Mouse (Mus musculus): Measurements from ENCODE around the gene Sntg2. TPM values are rescaled to one million over a fixed set of nuclear protein-coding genes. Genes with fewer than 3 reads are reported as not detected.

The Sntg2 gene
- polyA plus RNA-seq, 1 experiment from 2014 or later, result 1.4 TPM

DNA sequence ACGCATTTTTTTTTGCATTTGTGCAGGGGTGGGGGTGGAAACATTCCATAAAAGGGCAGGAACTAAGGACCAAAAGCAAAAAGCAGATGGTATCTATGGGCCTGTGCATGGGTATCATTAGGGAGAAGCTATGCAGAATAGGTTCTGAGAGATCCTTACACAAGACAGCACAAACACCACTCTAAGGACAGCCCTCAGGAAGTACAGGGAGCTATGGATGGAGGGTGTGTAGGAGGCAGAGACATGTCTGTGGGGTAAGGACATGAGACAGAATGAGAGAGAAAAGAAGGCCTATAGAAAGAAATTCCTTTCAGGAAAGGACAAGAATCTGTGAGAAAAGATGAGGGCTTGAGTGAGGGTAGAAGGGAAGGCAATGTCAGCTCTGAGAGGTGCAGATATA lies 193.6 kb downstream of the Sntg2 start:
- WGBS, result 90% methylated on average over 1 of the region's 1 CpGs
- H3K36me3 ChIP-seq (replicated peaks), result no peaks in the 10 kb centered on the region
- no peaks in the 10 kb centered on the region for H3K27me3 ChIP-seq
- no peak overlapping the region for H3K27ac ChIP-seq
- no peak overlapping the region for H3K9ac ChIP-seq
- no peaks in the 10 kb centered on the region for H3K4me1 ChIP-seq
- H3K9me3 ChIP-seq, result no peaks in the 10 kb centered on the region
- no peak for ATAC-seq (ENCODE audit: low FRiP score)
- no peak overlapping the region for H3K4me2 ChIP-seq
- no peak overlapping the region for H3K4me3 ChIP-seq (replicated peaks)

DNA sequence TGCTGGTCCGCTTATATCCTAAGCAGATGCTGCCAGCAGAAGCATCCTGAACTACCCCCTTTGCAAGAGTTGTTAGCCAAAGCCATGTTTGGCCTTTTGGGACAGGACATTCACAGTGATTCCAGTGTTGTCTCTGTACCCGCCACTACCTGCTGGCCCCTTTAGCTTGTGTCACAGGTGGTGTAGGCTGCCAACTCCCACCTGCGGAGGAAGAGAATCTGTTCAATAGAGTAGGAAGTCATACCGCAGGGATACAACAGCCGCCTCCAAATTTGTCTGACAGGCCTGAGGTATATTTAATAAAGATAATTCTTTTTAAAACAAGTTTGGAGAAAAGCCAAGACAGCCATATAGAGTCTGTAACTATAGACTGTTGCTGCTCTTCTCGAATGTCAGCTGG lies 195.2 kb downstream of the Sntg2 start:
- Histone ChIP-seq H3K9ac (no peak overlapping the region), H3K27me3 (no peaks in the 10 kb centered on the region), H3K4me2 (no peak overlapping the region), H3K4me1 (no peaks in the 10 kb centered on the region), H3K36me3 (replicated peaks) (no peaks in the 10 kb centered on the region), H3K4me3 (replicated peaks) (no peak overlapping the region), H3K27ac (no peak overlapping the region), H3K9me3 (no peaks in the 10 kb centered on the region)
- no peak for ATAC-seq (ENCODE audit: low FRiP score)
- WGBS, result 86% methylated on average over 6 of the region's 6 CpGs

- WGBS, result 92% methylated on average over 2 of the region's 2 CpGs
- Histone ChIP-seq H3K9me3 (no peaks in the 10 kb centered on the region), H3K4me1 (no peaks in the 10 kb centered on the region), H3K36me3 (replicated peaks) (no peaks in the 10 kb centered on the region), H3K9ac (no peak overlapping the region), H3K4me2 (no peak overlapping the region), H3K4me3 (replicated peaks) (no peak overlapping the region), H3K27ac (no peak overlapping the region), H3K27me3 (no peaks in the 10 kb centered on the region)
- no peak for ATAC-seq (ENCODE audit: low FRiP score)
Measured at GRCm38 (mm10) chr12:30177529-30177928, 195.6 kb downstream of the Sntg2 start.

DNA sequence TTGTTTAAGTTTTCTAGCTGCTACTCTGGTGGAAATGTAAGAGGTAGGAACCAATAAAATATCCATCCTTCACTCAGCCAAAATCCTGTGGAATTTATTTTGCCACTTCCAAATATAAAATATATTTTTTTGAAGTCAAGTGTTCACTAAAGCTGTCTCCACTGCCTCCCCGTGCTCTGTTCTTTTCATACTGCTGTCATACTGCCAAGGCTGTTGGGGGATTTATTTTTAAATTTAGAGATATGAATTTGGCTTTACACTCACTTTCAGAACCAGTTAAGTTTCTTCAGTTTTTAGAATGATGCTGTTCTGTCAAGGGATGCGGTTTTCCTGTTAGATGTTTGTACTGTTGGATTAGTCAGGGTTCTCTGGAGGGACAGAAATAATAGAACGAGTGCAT lies 204.7 kb downstream of the Sntg2 start:
- 83% methylated on average over 3 of the region's 3 CpGs for WGBS
- no peak overlapping the region for H3K9ac ChIP-seq
- H3K36me3 ChIP-seq (replicated peaks), result no peaks in the 10 kb centered on the region
- no peaks in the 10 kb centered on the region for H3K4me1 ChIP-seq
- H3K9me3 ChIP-seq, result no peaks in the 10 kb centered on the region
- no peak overlapping the region for H3K4me2 ChIP-seq
- no peak overlapping the region for H3K4me3 ChIP-seq (replicated peaks)
- no peak for ATAC-seq (ENCODE audit: low FRiP score)
- no peak overlapping the region for H3K27ac ChIP-seq
- no peaks in the 10 kb centered on the region for H3K27me3 ChIP-seq

DNA sequence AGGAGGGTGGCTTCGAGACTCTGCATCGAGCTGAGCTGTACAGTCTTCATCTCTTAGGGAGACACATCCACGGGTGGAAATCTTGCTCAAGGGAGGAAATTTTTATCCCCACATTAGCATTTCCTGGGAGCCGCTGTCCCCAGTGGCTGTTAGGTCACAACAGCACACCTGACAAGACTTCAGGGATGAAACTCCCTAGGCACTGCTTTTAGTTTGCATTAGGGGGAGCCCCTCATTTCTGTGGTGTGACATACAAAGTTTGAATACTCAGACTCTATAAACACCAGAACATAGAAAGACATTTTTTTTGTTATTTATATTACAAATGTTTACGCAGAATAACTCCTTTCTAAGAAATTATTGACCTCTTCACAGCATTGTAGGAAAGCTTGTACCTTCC lies 208.6 kb downstream of the Sntg2 start:
- ATAC-seq (ENCODE audit: low FRiP score), result no peak
- no peak overlapping the region for H3K4me3 ChIP-seq (replicated peaks)
- H3K27ac ChIP-seq, result no peak overlapping the region
- no peak overlapping the region for H3K4me2 ChIP-seq
- no peak overlapping the region for H3K9ac ChIP-seq
- 82% methylated on average over 5 of the region's 5 CpGs for WGBS
- H3K4me1 ChIP-seq, result no peaks in the 10 kb centered on the region
- no peaks in the 10 kb centered on the region for H3K36me3 ChIP-seq (replicated peaks)
- H3K9me3 ChIP-seq, result no peaks in the 10 kb centered on the region
- H3K27me3 ChIP-seq, result no peaks in the 10 kb centered on the region

- no peak overlapping the region for H3K4me3 ChIP-seq (replicated peaks)
- H3K36me3 ChIP-seq (replicated peaks), result no peaks in the 10 kb centered on the region
- H3K4me1 ChIP-seq, result no peaks in the 10 kb centered on the region
- no peaks in the 10 kb centered on the region for H3K9me3 ChIP-seq
- H3K4me2 ChIP-seq, result no peak overlapping the region
- no peaks in the 10 kb centered on the region for H3K27me3 ChIP-seq
- ATAC-seq (ENCODE audit: low FRiP score), result no peak
- no peak overlapping the region for H3K27ac ChIP-seq
- WGBS, result 92% methylated on average over 6 of the region's 6 CpGs
- H3K9ac ChIP-seq, result no peak overlapping the region
Measured at GRCm38 (mm10) chr12:30164005-30164404, 209.2 kb downstream of the Sntg2 start.

DNA sequence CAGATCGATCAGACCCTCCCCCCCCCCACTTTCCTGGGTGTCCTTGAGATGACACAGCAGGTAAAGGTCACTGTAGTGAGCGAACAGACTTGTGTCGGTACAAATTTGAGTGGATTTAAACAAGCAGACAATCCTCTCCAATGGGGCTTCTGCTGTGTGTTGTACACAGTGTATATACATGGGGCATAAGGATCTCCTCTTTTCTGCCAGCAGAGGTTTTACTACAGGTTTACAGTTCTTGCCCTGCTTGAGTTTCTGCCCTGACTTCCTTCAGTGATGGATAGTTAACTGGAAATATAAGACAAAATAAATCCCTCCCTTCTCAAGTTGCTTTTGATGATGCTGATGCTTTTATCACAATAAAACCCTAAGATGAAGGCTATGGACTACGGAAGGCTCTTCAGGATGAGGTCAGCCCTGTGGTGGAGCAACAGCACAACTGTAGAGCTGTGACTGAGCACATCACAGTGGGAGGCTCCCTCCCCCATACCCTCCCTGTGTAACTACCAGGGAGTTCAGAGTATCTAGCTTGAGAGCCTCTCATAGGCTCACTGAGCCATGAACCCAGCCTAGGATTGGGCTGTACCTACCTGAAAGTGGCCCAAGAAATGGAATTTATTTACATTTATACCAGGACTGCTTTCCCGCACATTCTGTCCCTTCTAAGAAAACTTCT lies 211.3 kb downstream of the Sntg2 start:
- Histone ChIP-seq H3K4me3 (replicated peaks) (no peak overlapping the region), H3K27me3 (no peaks in the 10 kb centered on the region), H3K36me3 (replicated peaks) (no peaks in the 10 kb centered on the region), H3K9me3 (no peaks in the 10 kb centered on the region), H3K4me2 (no peak overlapping the region), H3K27ac (no peak overlapping the region), H3K9ac (no peak overlapping the region), H3K4me1 (no peaks in the 10 kb centered on the region)
- no peak for ATAC-seq (ENCODE audit: low FRiP score)
- WGBS, result 85% methylated on average over 5 of the region's 5 CpGs

DNA sequence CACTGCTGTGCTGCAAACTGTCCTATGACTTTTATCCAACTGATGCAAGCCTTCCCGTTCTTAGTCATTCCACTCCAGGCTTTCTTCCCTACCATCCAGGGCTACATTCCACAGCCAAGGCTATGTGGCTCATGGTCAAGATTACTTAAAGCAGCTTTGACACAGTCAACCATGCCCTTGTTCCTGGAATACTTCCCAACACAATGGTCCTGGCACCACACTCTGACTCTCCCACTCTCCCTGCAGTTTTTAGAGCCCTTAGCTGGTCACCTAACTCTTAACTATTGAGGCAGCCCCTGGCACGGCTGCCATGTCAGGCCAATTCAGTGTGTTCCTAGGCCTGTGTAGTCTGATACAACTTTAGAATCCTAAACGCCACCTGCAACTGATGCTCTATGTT lies 212.7 kb downstream of the Sntg2 start:
- Histone ChIP-seq H3K9ac (no peak overlapping the region), H3K27ac (no peak overlapping the region), H3K4me3 (replicated peaks) (no peak overlapping the region), H3K27me3 (no peaks in the 10 kb centered on the region), H3K4me2 (no peak overlapping the region), H3K9me3 (no peaks in the 10 kb centered on the region), H3K36me3 (replicated peaks) (no peaks in the 10 kb centered on the region), H3K4me1 (no peaks in the 10 kb centered on the region)
- ATAC-seq (ENCODE audit: low FRiP score), result no peak
- 80% methylated on average over 3 of the region's 3 CpGs for WGBS

DNA sequence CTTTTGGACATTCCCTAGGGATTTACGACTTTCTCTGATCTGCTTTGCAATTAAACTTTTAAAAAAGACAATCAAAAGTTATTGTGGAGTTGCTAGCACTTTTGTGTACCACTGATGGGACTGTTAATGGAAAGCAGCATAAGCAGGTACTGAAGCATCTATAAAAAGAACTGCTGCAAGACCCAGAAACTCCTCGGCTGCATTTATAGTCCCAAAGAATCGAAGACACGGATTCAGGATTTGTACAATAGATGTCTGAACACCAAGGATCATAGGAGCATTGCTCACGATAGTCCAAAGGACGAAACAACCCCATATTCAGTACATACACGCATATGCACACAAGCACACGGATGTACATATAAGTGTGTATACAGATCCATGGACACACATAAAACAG lies 213.4 kb downstream of the Sntg2 start:
- Histone ChIP-seq H3K4me1 (no peaks in the 10 kb centered on the region), H3K4me3 (replicated peaks) (no peak overlapping the region), H3K9ac (no peak overlapping the region), H3K27me3 (no peaks in the 10 kb centered on the region), H3K9me3 (no peaks in the 10 kb centered on the region), H3K36me3 (replicated peaks) (no peaks in the 10 kb centered on the region), H3K4me2 (no peak overlapping the region), H3K27ac (no peak overlapping the region)
- 91% methylated on average over 8 of the region's 8 CpGs for WGBS
- no peak for ATAC-seq (ENCODE audit: low FRiP score)

GRCm38 (mm10) chr12:30154079-30154673 lies 219.0 kb downstream of the Sntg2 start:
- Histone ChIP-seq H3K27ac (no peak overlapping the region), H3K4me3 (replicated peaks) (no peak overlapping the region), H3K4me2 (no peak overlapping the region), H3K9me3 (no peaks in the 10 kb centered on the region), H3K4me1 (no peaks in the 10 kb centered on the region), H3K9ac (no peak overlapping the region), H3K36me3 (replicated peaks) (no peaks in the 10 kb centered on the region), H3K27me3 (no peaks in the 10 kb centered on the region)
- ATAC-seq (ENCODE audit: low FRiP score), result no peak
- 63% methylated on average over 7 of the region's 7 CpGs for WGBS

DNA sequence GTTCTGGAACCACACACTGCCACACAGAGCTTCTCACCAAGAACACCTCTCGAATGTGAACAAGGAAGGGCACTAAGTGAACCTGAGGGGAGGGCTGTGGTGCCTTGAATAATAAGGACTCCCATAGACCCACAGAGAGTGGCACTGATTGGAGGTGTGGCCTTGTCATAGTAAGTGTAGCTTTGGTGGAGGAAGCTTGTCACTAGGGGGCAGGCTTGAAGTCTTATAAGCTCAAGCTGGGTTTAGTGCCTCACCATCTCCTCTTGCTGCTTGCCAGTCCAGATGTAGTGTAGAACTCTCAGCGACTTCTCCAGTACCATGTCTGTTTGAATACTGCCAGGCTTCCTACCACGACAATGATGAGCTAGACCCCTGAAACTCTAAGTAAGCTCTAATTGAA lies 231.1 kb downstream of the Sntg2 start:
- 61% methylated on average over 3 of the region's 3 CpGs for WGBS
- Histone ChIP-seq H3K27ac (no peak overlapping the region), H3K36me3 (replicated peaks) (no peaks in the 10 kb centered on the region), H3K9me3 (no peaks in the 10 kb centered on the region), H3K4me1 (no peaks in the 10 kb centered on the region), H3K27me3 (no peaks in the 10 kb centered on the region), H3K9ac (no peak overlapping the region), H3K4me2 (no peak overlapping the region), H3K4me3 (replicated peaks) (no peak overlapping the region)
- ATAC-seq (ENCODE audit: low FRiP score), result no peak

DNA sequence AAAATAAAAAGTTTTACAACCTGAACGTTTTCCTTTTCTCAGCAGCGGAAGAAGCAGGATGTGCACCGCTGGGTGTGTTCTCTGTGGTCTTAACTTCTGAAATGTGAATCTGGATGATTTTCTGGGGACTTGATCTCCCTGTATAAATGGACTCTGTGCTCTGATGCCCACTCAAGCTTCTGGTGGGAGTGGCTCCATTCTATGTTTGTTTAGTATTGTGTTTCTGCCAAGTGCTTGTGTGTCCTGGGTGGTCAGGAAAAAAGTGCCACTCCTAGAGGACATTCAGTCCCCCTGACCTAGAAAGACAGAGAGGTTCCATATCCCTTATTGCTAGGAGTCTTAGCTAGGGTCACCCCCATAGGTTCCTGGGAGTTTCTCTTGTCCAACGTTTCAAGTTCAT lies 240.7 kb downstream of the Sntg2 start, which contains the start of gene Tpo:
Gene Tpo, minus strand, starts transcription at position 101 of the 400 bp plus-strand sequence.
- Histone ChIP-seq H3K27me3 (no peaks in the 10 kb centered on the region), H3K27ac (no peak within 1 kb of the TSS), H3K9ac (no peak within 1 kb of the TSS), H3K4me1 (0 out of 2 replicates have a peak, but pooled peaks cover 7% of the 10 kb centered on the region), H3K4me2 (no peak within 1 kb of the TSS), H3K36me3 (replicated peaks) (no peaks in the 10 kb centered on the region), H3K4me3 (replicated peaks) (no peak within 1 kb of the TSS), H3K9me3 (no peaks in the 10 kb centered on the region)
- 90% methylated on average over 4 of the region's 4 CpGs for WGBS
- ATAC-seq (ENCODE audit: low FRiP score), result no peak

DNA sequence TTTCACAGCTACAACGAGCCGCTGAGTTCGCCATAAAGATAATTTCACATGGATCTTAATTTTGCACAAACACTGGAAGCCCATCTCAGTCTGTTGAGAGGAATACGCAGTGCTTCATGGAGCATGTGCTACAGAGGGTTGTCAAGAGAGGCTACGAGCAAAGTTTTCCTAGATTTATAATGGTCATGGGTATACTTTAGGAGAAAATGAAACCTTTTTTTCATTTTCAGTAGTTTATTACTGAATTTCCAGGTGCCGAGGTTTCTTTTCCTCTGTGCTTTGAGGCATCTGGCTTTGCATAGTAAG lies 243.8 kb downstream of the Sntg2 start:
- Histone ChIP-seq H3K9me3 (no peaks in the 10 kb centered on the region), H3K4me1 (0 out of 2 replicates have a peak, but pooled peaks cover 7% of the 10 kb centered on the region), H3K4me3 (replicated peaks) (no peak overlapping the region), H3K9ac (no peak overlapping the region), H3K36me3 (replicated peaks) (no peaks in the 10 kb centered on the region), H3K27ac (no peak overlapping the region), H3K4me2 (no peak overlapping the region), H3K27me3 (no peaks in the 10 kb centered on the region)
- ATAC-seq (ENCODE audit: low FRiP score), result no peak
- WGBS, result 80% methylated on average over 6 of the region's 6 CpGs
